Mouse (Mus musculus): ENCODE results near the gene Apoe. TPM values are rescaled to one million over a fixed set of nuclear protein-coding genes. Genes with fewer than 3 reads are reported as not detected.

Gene Apoe
- polyA plus RNA-seq, 1 experiment from 2014 or later = 1,470 TPM

DNA sequence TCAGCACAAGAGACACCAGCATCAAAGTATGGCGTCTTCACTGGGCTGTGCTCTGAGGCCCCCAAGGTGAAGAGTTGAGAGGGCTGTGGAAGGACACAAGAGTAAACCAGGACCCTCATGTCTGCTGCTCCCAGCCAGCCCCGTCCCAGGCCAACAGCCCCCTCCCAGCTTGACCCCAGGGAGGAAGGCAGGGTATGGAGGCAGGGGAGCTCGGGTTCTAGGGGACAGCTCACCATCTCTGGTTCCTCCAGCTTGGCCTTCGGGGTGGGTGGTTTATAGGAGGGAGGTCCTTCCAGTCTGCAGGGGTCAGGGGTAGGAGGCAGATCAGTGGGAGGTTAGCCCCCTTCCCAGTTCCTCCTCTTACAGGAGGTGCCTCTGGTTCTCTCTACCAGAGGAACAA lies 20.2 kb upstream of the Apoe start:
- H3K9me3 ChIP-seq (ENCODE audit: control insufficient read depth, low read length) = peaks cover 7% of the 10 kb centered on the region
- DNase-seq (ENCODE audit: low spot score) (no peak), ATAC-seq (replicated peaks; ENCODE audit: low FRiP score) (no peak)
- H3K9ac ChIP-seq (ENCODE audit: low read depth, low read length) = no peak overlapping the region
- no peak overlapping the region for H3K4me2 ChIP-seq
- peaks cover 22% of the 10 kb centered on the region for H3K36me3 ChIP-seq (ENCODE audit: control insufficient read depth, insufficient read depth, low read length)
- peaks cover 13% of the 10 kb centered on the region for H3K4me1 ChIP-seq (replicated peaks; ENCODE audit: control insufficient read depth, insufficient read depth, low read length)
- H3K27ac ChIP-seq (ENCODE audit: low read depth, low read length) = no peak overlapping the region
- H3K27me3 ChIP-seq (replicated peaks; ENCODE audit: control insufficient read depth, insufficient read depth, low read length) = no peaks in the 10 kb centered on the region
- H3K4me3 ChIP-seq (ENCODE audit: low read depth, low read length) = no peak overlapping the region
- 80% methylated on average over 4 of the region's 4 CpGs for WGBS

DNA sequence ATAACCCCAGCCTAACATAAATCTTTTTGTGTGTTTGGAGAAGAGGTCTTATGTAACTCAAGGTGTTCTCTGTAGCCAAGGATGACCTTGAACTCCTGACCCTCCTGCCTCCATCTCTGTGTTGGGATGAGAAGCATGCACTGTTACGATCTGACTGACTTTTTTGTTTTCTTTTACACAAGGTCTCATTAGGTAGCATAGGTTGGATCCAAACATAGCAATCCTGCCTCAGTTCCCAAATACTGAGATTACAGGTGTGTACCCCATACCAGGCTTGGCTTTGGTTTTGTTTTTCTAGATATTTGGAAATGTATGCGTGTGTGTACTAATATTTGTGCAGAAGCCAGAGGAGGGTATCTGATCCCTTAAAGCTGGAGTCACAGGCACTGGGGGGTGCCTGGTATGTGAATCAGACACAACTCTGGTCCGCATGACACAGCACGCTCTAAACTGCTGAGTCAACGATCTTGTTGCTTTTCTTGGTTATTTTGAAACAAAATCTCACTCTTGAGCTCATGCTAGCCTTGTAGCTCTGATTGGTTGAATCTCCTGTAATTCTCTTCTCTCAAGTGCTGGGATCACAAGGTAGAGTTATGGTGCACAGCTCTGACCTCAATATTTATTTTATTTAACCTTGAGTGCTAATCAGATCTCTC lies 19.4 kb upstream of the Apoe start:
- no peak overlapping the region for H3K4me2 ChIP-seq
- no peak overlapping the region for H3K4me3 ChIP-seq (ENCODE audit: low read depth, low read length)
- H3K9ac ChIP-seq (ENCODE audit: low read depth, low read length) = no peak overlapping the region
- DNase-seq (ENCODE audit: low spot score) (no peak), ATAC-seq (replicated peaks; ENCODE audit: low FRiP score) (no peak)
- WGBS = 88% methylated on average over 5 of the region's 5 CpGs
- no peak overlapping the region for H3K27ac ChIP-seq (ENCODE audit: low read depth, low read length)
- H3K36me3 ChIP-seq (ENCODE audit: control insufficient read depth, insufficient read depth, low read length) = peaks cover 25% of the 10 kb centered on the region
- H3K9me3 ChIP-seq (ENCODE audit: control insufficient read depth, low read length) = peaks cover 7% of the 10 kb centered on the region
- peaks cover 21% of the 10 kb centered on the region for H3K4me1 ChIP-seq (replicated peaks; ENCODE audit: control insufficient read depth, insufficient read depth, low read length)
- H3K27me3 ChIP-seq (replicated peaks; ENCODE audit: control insufficient read depth, insufficient read depth, low read length) = no peaks in the 10 kb centered on the region

DNA sequence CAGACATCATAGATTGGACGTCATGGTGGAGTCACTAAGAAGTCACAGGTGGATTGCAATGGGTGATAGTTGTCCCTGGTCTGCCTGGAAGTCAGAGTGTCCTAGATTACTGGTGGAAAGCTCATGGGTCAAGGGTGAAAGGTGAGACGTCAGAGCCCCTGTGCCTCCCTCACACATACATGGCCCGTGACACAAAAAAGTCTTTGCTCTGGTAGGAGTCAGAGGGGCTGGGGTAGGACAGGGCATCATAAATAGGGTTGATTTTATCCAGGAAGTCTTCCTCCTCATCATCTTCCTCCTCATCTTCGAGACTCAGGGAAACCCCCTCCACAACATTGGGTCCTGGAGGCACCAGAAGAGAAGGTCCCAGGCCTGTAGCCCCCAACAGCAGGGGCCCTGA lies 18.4 kb upstream of the Apoe start:
- ATAC-seq (replicated peaks; ENCODE audit: low FRiP score) (no peak), DNase-seq (ENCODE audit: low spot score) (no peak)
- Histone ChIP-seq H3K4me3 (ENCODE audit: low read depth, low read length) (no peak overlapping the region), H3K4me2 (no peak overlapping the region), H3K9me3 (ENCODE audit: control insufficient read depth, low read length) (peaks cover 7% of the 10 kb centered on the region), H3K36me3 (ENCODE audit: control insufficient read depth, insufficient read depth, low read length) (peaks cover 23% of the 10 kb centered on the region), H3K27me3 (replicated peaks; ENCODE audit: control insufficient read depth, insufficient read depth, low read length) (no peaks in the 10 kb centered on the region), H3K4me1 (replicated peaks; ENCODE audit: control insufficient read depth, insufficient read depth, low read length) (peaks cover 15% of the 10 kb centered on the region), H3K27ac (ENCODE audit: low read depth, low read length) (peak overlapping the region; percentile 11; the same call in 1 of the 2 replicates), H3K9ac (ENCODE audit: low read depth, low read length) (no peak overlapping the region)
- 78% methylated on average over 4 of the region's 4 CpGs for WGBS

DNA sequence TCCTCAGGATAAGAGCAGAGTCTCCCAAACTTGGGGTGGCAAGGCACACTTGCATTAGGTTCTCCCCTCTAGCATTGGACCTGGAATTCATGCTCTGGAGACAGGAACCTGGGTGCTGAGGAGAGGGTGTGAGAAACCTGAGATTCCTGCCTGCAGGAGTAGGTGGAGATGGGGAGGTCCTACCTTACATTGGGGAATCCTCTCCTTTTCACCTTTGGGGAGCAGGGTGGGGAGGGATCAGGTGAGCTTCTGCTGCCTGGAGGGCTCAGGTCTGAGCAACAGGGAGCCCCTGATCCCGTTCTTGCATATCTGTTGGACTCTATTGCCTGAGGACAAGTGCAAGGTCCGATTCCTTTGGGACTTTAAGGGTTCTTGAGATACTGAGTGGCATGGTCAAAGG lies 17.8 kb upstream of the Apoe start:
- Histone ChIP-seq H3K27me3 (replicated peaks; ENCODE audit: control insufficient read depth, insufficient read depth, low read length) (no peaks in the 10 kb centered on the region), H3K4me1 (replicated peaks; ENCODE audit: control insufficient read depth, insufficient read depth, low read length) (peaks cover 15% of the 10 kb centered on the region), H3K9me3 (ENCODE audit: control insufficient read depth, low read length) (peaks cover 7% of the 10 kb centered on the region), H3K36me3 (ENCODE audit: control insufficient read depth, insufficient read depth, low read length) (peaks cover 26% of the 10 kb centered on the region), H3K9ac (ENCODE audit: low read depth, low read length) (peak overlapping the region; percentile 60; the same call in 1 of the 2 replicates), H3K4me3 (ENCODE audit: low read depth, low read length) (peak overlapping the region; percentile 52; the same call in 1 of the 2 replicates), H3K4me2 (peak overlapping the region; percentile 69), H3K27ac (ENCODE audit: low read depth, low read length) (peak overlapping the region; percentile 66; the same call in 1 of the 2 replicates)
- ATAC-seq (replicated peaks; ENCODE audit: low FRiP score) (no peak), DNase-seq (ENCODE audit: low spot score) (no peak)
- WGBS = 76% methylated on average over 2 of the region's 2 CpGs

DNA sequence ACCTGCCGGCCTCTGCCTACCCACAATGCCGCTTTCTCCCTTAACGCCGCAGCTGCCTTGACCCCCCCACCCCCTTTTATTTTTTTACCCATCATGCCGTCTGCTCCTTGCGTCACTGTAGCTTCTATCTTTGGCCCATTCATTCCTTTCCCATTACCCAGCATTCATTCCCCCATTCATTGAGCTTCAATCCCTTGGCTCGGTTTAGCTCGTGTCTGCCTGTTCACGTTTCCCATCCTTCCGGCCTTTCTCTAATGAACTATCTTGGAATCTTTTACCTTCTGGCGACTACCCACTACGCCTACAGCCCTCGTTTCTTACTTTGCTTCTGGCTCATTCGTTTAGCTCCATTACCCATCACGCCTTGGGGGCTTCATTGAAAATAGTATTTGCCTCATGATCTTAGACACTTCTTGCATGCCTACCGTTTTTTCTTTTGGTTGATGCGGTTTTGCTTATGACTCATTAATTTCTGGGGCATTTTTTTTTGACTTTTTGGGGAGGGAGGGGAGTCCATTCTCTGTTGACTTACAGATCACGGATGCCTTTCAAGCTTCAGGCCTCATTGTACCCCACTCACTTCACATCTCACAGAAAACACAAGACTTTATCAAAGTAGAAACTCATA lies 17.2 kb upstream of the Apoe start:
- peaks cover 15% of the 10 kb centered on the region for H3K4me1 ChIP-seq (replicated peaks; ENCODE audit: control insufficient read depth, insufficient read depth, low read length)
- H3K4me3 ChIP-seq (ENCODE audit: low read depth, low read length) = peak overlapping the region; percentile 52
- DNase-seq (ENCODE audit: low spot score) (no peak), ATAC-seq (replicated peaks; ENCODE audit: low FRiP score) (no peak)
- no peaks in the 10 kb centered on the region for H3K27me3 ChIP-seq (replicated peaks; ENCODE audit: control insufficient read depth, insufficient read depth, low read length)
- peak overlapping the region; percentile 69 for H3K4me2 ChIP-seq
- peak overlapping the region; percentile 60 for H3K9ac ChIP-seq (ENCODE audit: low read depth, low read length)
- H3K9me3 ChIP-seq (ENCODE audit: control insufficient read depth, low read length) = peaks cover 3% of the 10 kb centered on the region
- 9% methylated on average over 18 of the region's 18 CpGs for WGBS
- peaks cover 24% of the 10 kb centered on the region for H3K36me3 ChIP-seq (ENCODE audit: control insufficient read depth, insufficient read depth, low read length)
- H3K27ac ChIP-seq (ENCODE audit: low read depth, low read length) = peak overlapping the region; percentile 66

DNA sequence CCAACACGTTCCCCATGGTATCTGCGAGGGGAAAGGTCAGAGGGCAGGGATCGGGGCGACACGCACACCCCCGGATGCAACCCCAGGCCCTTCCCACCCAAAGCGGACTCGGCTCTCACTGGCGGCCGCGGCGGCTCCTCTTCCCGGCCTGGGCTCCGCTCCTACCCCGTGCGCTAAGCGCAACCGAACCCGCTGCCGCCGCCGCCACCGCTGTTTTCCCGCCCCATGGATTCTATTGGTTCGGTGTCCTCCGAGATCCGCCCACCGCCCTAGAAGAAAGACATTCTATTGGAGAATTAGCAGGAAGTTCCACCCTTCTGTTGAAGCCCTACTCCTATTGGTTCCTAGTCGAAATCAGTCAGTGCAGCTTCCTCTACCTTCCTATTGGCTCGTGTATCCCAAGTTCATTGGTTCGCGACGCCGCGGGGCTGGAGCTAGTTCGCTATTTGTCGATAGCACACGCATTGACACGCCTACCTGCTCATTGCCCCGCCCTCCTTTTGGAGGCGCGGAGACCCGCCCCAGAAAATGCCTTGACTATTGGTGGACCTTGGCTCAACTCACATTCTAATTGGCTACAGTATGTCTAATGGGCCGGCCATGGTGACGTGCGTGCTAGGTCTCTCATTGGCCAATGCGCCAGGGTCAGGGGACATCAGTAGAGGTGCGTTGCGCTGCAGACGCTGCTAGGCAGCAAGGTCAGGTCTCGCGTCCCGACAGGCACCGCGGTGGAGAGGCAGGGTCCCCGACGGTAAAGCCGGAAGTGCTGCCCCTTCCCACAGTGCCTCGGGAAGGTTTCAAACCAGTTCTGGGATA lies 16.5 kb upstream of the Apoe start, which contains the start of gene Tomm40:
TSS of gene Tomm40 (minus strand) at position 200 of the 816 bp plus-strand sequence.
- Histone ChIP-seq H3K4me2 (peak within 1 kb of the TSS; percentile 82), H3K27ac (ENCODE audit: low read depth, low read length) (peak within 1 kb of the TSS; percentile 86), H3K36me3 (ENCODE audit: control insufficient read depth, insufficient read depth, low read length) (peaks cover 28% of the 10 kb centered on the region), H3K9ac (ENCODE audit: low read depth, low read length) (peak within 1 kb of the TSS; percentile 98), H3K4me1 (replicated peaks; ENCODE audit: control insufficient read depth, insufficient read depth, low read length) (peaks cover 15% of the 10 kb centered on the region), H3K4me3 (ENCODE audit: low read depth, low read length) (peak within 1 kb of the TSS; percentile 95), H3K27me3 (replicated peaks; ENCODE audit: control insufficient read depth, insufficient read depth, low read length) (no peaks in the 10 kb centered on the region), H3K9me3 (ENCODE audit: control insufficient read depth, low read length) (no peaks in the 10 kb centered on the region)
- DNase-seq (ENCODE audit: low spot score) (peak; percentile 97), ATAC-seq (replicated peaks; ENCODE audit: low FRiP score) (peak; percentile 98)
- under 1% methylated on average over 59 of the region's 59 CpGs for WGBS

DNA sequence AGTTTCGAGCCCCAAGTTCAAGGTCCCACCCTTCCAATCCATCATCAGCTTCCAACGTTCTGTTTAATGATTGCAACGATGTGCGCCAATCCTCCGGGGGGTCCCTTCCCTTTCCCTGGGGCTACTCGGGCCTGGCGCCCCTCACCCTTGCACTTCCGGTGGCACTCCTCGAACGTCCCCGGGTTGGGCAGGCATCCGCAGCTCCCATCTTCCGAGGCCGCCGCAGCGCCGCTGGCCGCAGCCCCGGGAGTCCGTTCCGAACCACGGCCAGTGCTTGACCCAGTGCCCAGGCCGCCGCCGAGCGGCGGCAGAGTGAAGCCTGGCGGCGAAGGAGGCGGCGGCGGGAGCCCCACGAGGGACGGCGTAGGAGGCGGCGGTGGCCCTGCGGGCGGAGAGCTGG lies 15.8 kb upstream of the Apoe start:
- H3K27ac ChIP-seq (ENCODE audit: low read depth, low read length) = peak overlapping the region; percentile 86
- H3K4me2 ChIP-seq = peak overlapping the region; percentile 82
- no peaks in the 10 kb centered on the region for H3K9me3 ChIP-seq (ENCODE audit: control insufficient read depth, low read length)
- ATAC-seq (replicated peaks; ENCODE audit: low FRiP score) (no peak), DNase-seq (ENCODE audit: low spot score) (no peak)
- peaks cover 15% of the 10 kb centered on the region for H3K4me1 ChIP-seq (replicated peaks; ENCODE audit: control insufficient read depth, insufficient read depth, low read length)
- no peaks in the 10 kb centered on the region for H3K27me3 ChIP-seq (replicated peaks; ENCODE audit: control insufficient read depth, insufficient read depth, low read length)
- peak overlapping the region; percentile 98 for H3K9ac ChIP-seq (ENCODE audit: low read depth, low read length)
- H3K4me3 ChIP-seq (ENCODE audit: low read depth, low read length) = peak overlapping the region; percentile 95
- peaks cover 32% of the 10 kb centered on the region for H3K36me3 ChIP-seq (ENCODE audit: control insufficient read depth, insufficient read depth, low read length)
- under 1% methylated on average over 39 of the region's 39 CpGs for WGBS

DNA sequence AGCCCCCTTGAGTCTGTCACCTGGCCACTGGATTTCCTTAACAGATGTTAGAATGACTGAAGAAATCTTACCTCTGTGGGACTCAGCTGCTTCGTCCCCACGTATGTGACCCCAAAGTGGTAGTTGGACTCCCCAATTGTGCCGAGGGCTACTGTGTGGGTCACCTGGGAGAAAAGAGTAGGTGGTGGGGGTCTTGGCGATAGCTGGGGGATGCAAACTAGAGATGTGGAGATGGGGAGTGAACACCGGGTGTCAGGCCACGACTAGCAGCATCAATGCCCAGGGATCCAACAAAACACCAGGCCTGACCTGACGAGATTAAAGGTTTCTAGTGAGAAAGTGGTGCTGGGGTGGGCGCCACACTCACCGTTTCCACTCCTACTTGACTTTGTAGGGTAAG lies 14.6 kb upstream of the Apoe start:
- no peaks in the 10 kb centered on the region for H3K9me3 ChIP-seq (ENCODE audit: control insufficient read depth, low read length)
- no peaks in the 10 kb centered on the region for H3K27me3 ChIP-seq (replicated peaks; ENCODE audit: control insufficient read depth, insufficient read depth, low read length)
- peak overlapping the region; percentile 95 for H3K4me3 ChIP-seq (ENCODE audit: low read depth, low read length)
- DNase-seq (ENCODE audit: low spot score) (no peak), ATAC-seq (replicated peaks; ENCODE audit: low FRiP score) (no peak)
- peaks cover 41% of the 10 kb centered on the region for H3K36me3 ChIP-seq (ENCODE audit: control insufficient read depth, insufficient read depth, low read length)
- H3K27ac ChIP-seq (ENCODE audit: low read depth, low read length) = no peak overlapping the region
- H3K4me1 ChIP-seq (replicated peaks; ENCODE audit: control insufficient read depth, insufficient read depth, low read length) = peaks cover 15% of the 10 kb centered on the region
- peak overlapping the region; percentile 82 for H3K4me2 ChIP-seq
- H3K9ac ChIP-seq (ENCODE audit: low read depth, low read length) = no peak overlapping the region; the same call in 1 of the 2 replicates
- WGBS = 81% methylated on average over 9 of the region's 9 CpGs
